In genomic region chr3:92227410-92227809, GRCm38 (mm10) we compare ENCODE assay signal across 17 mouse cellular contexts. TPM values are rescaled to one million over a fixed set of nuclear protein-coding genes. Genes with fewer than 3 reads are reported as not detected.
"Had no signal": no experiment of that assay in that cellular context is flagged by ENCODE, and none has a peak within 500 bp of the region (broad histone marks: within the 10 kb centered on the region; RNA-seq: fewer than 3 reads in every experiment).

No protein-coding gene starts in this region.

RNA-seq across cellular contexts. Expression of gene Sprr2a2, which starts 11.7 kb away (rescaled TPM):
- total RNA-seq: megakaryocyte, adult 5-6 weeks; megakaryocyte-erythroid progenitor cell, adult 5-6 weeks had no signal
- polyA plus RNA-seq: midbrain, embryonic 10.5 days; midbrain, embryonic 12.5 days; midbrain, embryonic 14.5 days; neural tube, embryonic 13.5 days; neural tube, embryonic 15.5 days had no signal

RNA-seq across cellular contexts. Expression of gene Sprr2a1, which starts 11.8 kb away (rescaled TPM):
- total RNA-seq: megakaryocyte, adult 5-6 weeks; megakaryocyte-erythroid progenitor cell, adult 5-6 weeks had no signal
- polyA plus RNA-seq: liver, embryonic 11.5 days; liver, embryonic 13.5 days; liver, embryonic 15.5 days; liver, postnatal 0 days; midbrain, embryonic 10.5 days; midbrain, embryonic 12.5 days; midbrain, embryonic 14.5 days; midbrain, embryonic 16.5 days; myocyte; neural tube, embryonic 11.5 days; neural tube, embryonic 13.5 days; neural tube, embryonic 15.5 days; spleen, adult 2 months; testis, adult 2 months had no signal

RNA-seq across cellular contexts. Expression of gene Sprr2a3, which starts 57.8 kb away (rescaled TPM):
- total RNA-seq: megakaryocyte, adult 5-6 weeks; megakaryocyte-erythroid progenitor cell, adult 5-6 weeks had no signal
- polyA plus RNA-seq: liver, embryonic 11.5 days; liver, embryonic 13.5 days; liver, embryonic 15.5 days; liver, postnatal 0 days; lung, postnatal 0 days; midbrain, embryonic 10.5 days; midbrain, embryonic 12.5 days; midbrain, embryonic 14.5 days; midbrain, embryonic 16.5 days; neural tube, embryonic 11.5 days; neural tube, embryonic 13.5 days; neural tube, embryonic 15.5 days; spleen, adult 2 months had no signal
